8 mouse cellular contexts compared by ENCODE assay signal in the genomic region with DNA sequence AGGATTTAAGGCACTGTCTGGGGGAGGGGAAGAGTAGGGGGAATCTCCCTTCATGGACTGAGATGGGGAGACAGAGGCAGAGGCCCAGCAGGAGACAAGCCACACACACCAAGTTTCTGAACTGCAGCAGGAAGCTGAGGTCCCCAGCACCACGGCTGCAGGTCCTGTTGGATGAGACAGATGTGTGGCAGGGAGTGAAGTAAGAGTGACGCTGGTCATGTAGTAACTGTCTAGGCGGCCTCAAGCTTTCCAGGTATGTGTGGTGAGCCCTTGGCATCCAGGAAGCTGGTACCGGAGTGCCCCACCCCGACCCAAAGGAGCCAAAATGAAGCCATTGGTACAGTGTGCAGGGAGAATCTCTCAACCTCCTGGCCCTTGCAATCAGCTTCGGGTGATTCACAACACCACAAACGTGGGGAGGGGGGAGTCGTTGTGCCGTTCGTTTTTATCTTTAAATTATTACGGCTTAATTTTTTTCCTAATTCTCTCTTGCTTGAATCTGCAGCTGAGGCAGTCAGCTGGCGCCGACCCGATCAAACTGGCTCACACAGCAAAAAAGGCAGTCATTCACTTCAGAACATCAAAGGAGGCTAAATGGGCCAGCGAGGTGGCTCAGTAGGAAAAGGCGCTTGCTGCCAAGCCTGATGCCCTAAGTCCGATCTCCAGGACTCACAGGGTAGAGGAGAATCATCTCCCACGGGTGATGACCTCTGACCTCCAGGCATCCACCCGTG. TPM values are rescaled to one million over a fixed set of nuclear protein-coding genes. Genes with fewer than 3 reads are reported as not detected.
DNase-seq lines count a peak whose midpoint lies in the region; ATAC-seq and TF ChIP-seq lines count a peak whose summit lies in the region.

No protein-coding gene starts in this region.

- H3K4me1 ChIP-seq in kidney, embryonic 15.5 days: peaks cover 58% of the 10 kb centered on the region
- peaks cover 68% of the 10 kb centered on the region for H3K4me1 ChIP-seq in embryonic facial prominence, embryonic 15.5 days
- H3K4me1 ChIP-seq in liver, postnatal 0 days (ENCODE audit: insufficient read depth): peaks cover 15% of the 10 kb centered on the region

- peaks cover 5% of the 10 kb centered on the region; the same call in 1 of the 2 replicates for H3K36me3 ChIP-seq in kidney, embryonic 15.5 days
- H3K36me3 ChIP-seq in embryonic facial prominence, embryonic 15.5 days: peaks cover 23% of the 10 kb centered on the region
- H3K36me3 ChIP-seq in liver, postnatal 0 days (replicated peaks; ENCODE audit: insufficient read depth, low read length): no peaks in the 10 kb centered on the region

- TF ChIP-seq EP300 in liver, postnatal 0 days (IDR thresholded peaks at IDR 0.05; ENCODE audit: low read depth): no peak

- WGBS in kidney, embryonic 15.5 days: 11% methylated on average over 19 of the region's 19 CpGs
- WGBS in embryonic facial prominence, embryonic 15.5 days: 9% methylated on average over 19 of the region's 19 CpGs
- WGBS in liver, postnatal 0 days (ENCODE audit: insufficient replicate concordance): 31% methylated on average over 19 of the region's 19 CpGs

- H3K9me3 ChIP-seq in kidney, embryonic 15.5 days (replicated peaks): no peaks in the 10 kb centered on the region
- H3K9me3 ChIP-seq in embryonic facial prominence, embryonic 15.5 days (replicated peaks): no peaks in the 10 kb centered on the region
- no peaks in the 10 kb centered on the region for H3K9me3 ChIP-seq in liver, postnatal 0 days (ENCODE audit: low read length)

- peak overlapping the region; percentile 19 for H3K4me3 ChIP-seq in kidney, embryonic 15.5 days (replicated peaks)
- H3K4me3 ChIP-seq in embryonic facial prominence, embryonic 15.5 days (replicated peaks): peak overlapping the region; percentile 54
- no peak overlapping the region for H3K4me3 ChIP-seq in liver, postnatal 0 days (ENCODE audit: low read depth, low read length)

- H3K27me3 ChIP-seq in kidney, embryonic 15.5 days: peaks cover 4% of the 10 kb centered on the region; the same call in 1 of the 2 replicates
- no peaks in the 10 kb centered on the region for H3K27me3 ChIP-seq in embryonic facial prominence, embryonic 15.5 days
- no peaks in the 10 kb centered on the region for H3K27me3 ChIP-seq in liver, postnatal 0 days (ENCODE audit: insufficient read depth, low read length)

- TF ChIP-seq POLR2A in brain, embryonic 14.5 days (IDR thresholded peaks at IDR 0.05; ENCODE audit: borderline replicate concordance, extremely low read depth, insufficient read depth, insufficient read length, poor library complexity, severe bottlenecking): no peak

- no peak for ATAC-seq in kidney, embryonic 15.5 days (replicated peaks; ENCODE audit: low FRiP score)
- no peak for ATAC-seq in embryonic facial prominence, embryonic 15.5 days (ENCODE audit: insufficient number of reproducible peaks, low FRiP score, low TSS enrichment, low read depth)
- ATAC-seq in liver, postnatal 0 days: 0 out of 2 replicates have a peak, but pooled peaks have one; percentile 16

- H3K27ac ChIP-seq in kidney, embryonic 15.5 days: peak overlapping the region; percentile 76
- peak overlapping the region; percentile 83 for H3K27ac ChIP-seq in embryonic facial prominence, embryonic 15.5 days (replicated peaks)
- H3K27ac ChIP-seq in liver, postnatal 0 days (ENCODE audit: low read depth): 0 out of 2 replicates have a peak overlapping the region, but pooled peaks have one; percentile 30

- H3K9ac ChIP-seq in kidney, embryonic 15.5 days: no peak overlapping the region
- 0 out of 2 replicates have a peak overlapping the region, but pooled peaks have one; percentile 1 for H3K9ac ChIP-seq in embryonic facial prominence, embryonic 15.5 days
- H3K9ac ChIP-seq in liver, postnatal 0 days (replicated peaks): no peak overlapping the region

- DNase-seq in kidney, postnatal 36 days: no peak
- DNase-seq in brain, embryonic 14.5 days (ENCODE audit: low read depth): peak; percentile 18
- DNase-seq in liver, postnatal 0 days: no peak
- no peak for DNase-seq in retina, embryonic 14.5 days (ENCODE audit: low spot score)
- no peak for DNase-seq in urinary bladder, adult 2 months (ENCODE audit: low spot score)
- no peak for DNase-seq in frontal cortex, postnatal 10 days (ENCODE audit: low spot score in 2 of 2)

- H3K4me2 ChIP-seq in kidney, embryonic 15.5 days: peak overlapping the region; percentile 55
- peak overlapping the region; percentile 64 for H3K4me2 ChIP-seq in embryonic facial prominence, embryonic 15.5 days (replicated peaks)
- H3K4me2 ChIP-seq in liver, postnatal 0 days (ENCODE audit: low read depth, low read length): peak overlapping the region; percentile 18; the same call in 1 of the 2 replicates

- TF ChIP-seq CTCF in brain, embryonic 14.5 days (IDR thresholded peaks at IDR 0.05; ENCODE audit: borderline replicate concordance, extremely low read depth, insufficient read depth, insufficient read length): no peak
- TF ChIP-seq CTCF in liver, postnatal 0 days (IDR thresholded peaks at IDR 0.05; ENCODE audit: low read depth): no peak

RNA-seq across cellular contexts. Expression of a gene that starts 3.0 kb away (rescaled TPM):
- 50.4 and 52.1 TPM in 2 replicates for polyA plus RNA-seq in kidney, embryonic 15.5 days (2015; fragmentation: Nextera tagmentation; extraction: Ambion mirVana)
- 3.6 and 8.1 TPM in 2 replicates for polyA plus RNA-seq in brain, embryonic 14.5 days (2012; rRNA removed)
- 197 and 220 TPM in 2 replicates for polyA plus RNA-seq in embryonic facial prominence, embryonic 15.5 days (2015; fragmentation: Nextera tagmentation; extraction: Ambion mirVana)
- 3.2 and 3.4 TPM in 2 replicates for polyA plus RNA-seq in liver, postnatal 0 days (2015; fragmentation: Nextera tagmentation; extraction: Ambion mirVana)
- 42.0 and 42.1 TPM in 2 replicates for polyA plus RNA-seq in urinary bladder, adult 2 months (2012; rRNA removed)

RNA-seq across cellular contexts. Expression of a gene that starts 24.8 kb away (rescaled TPM):
- polyA plus RNA-seq in kidney, embryonic 15.5 days (2015; fragmentation: Nextera tagmentation; extraction: Ambion mirVana): 104 and 112 TPM in 2 replicates
- 71.7 and 92.1 TPM in 2 replicates for polyA plus RNA-seq in brain, embryonic 14.5 days (2012; rRNA removed)
- 102 and 106 TPM in 2 replicates for polyA plus RNA-seq in embryonic facial prominence, embryonic 15.5 days (2015; fragmentation: Nextera tagmentation; extraction: Ambion mirVana)
- 109 TPM in 2 replicates for polyA plus RNA-seq in liver, postnatal 0 days (2015; fragmentation: Nextera tagmentation; extraction: Ambion mirVana)
- 214 and 229 TPM in 2 replicates for polyA plus RNA-seq in urinary bladder, adult 2 months (2012; rRNA removed)

RNA-seq across cellular contexts. Expression of a gene that starts 25.0 kb away (rescaled TPM):
- polyA plus RNA-seq in kidney, embryonic 15.5 days (2015; fragmentation: Nextera tagmentation; extraction: Ambion mirVana): 57.6 and 59.2 TPM in 2 replicates
- polyA plus RNA-seq in brain, embryonic 14.5 days (2012; rRNA removed): 48.2 and 63.5 TPM in 2 replicates
- polyA plus RNA-seq in embryonic facial prominence, embryonic 15.5 days (2015; fragmentation: Nextera tagmentation; extraction: Ambion mirVana): 47.9 and 48.0 TPM in 2 replicates
- polyA plus RNA-seq in liver, postnatal 0 days (2015; fragmentation: Nextera tagmentation; extraction: Ambion mirVana): 6.9 and 7.9 TPM in 2 replicates
- polyA plus RNA-seq in urinary bladder, adult 2 months (2012; rRNA removed): 17.0 and 22.8 TPM in 2 replicates

RNA-seq across cellular contexts. Expression of a gene that starts 35.1 kb away (rescaled TPM):
- 1.5 and 2.2 TPM in 2 replicates for polyA plus RNA-seq in kidney, embryonic 15.5 days (2015; fragmentation: Nextera tagmentation; extraction: Ambion mirVana)
- 0.88 and 1.3 TPM in 2 replicates for polyA plus RNA-seq in brain, embryonic 14.5 days (2012; rRNA removed)
- 5.3 TPM in 2 replicates for polyA plus RNA-seq in embryonic facial prominence, embryonic 15.5 days (2015; fragmentation: Nextera tagmentation; extraction: Ambion mirVana)
- 18.9 and 21.5 TPM in 2 replicates for polyA plus RNA-seq in liver, postnatal 0 days (2015; fragmentation: Nextera tagmentation; extraction: Ambion mirVana)
- 8.2 and 10.4 TPM in 2 replicates for polyA plus RNA-seq in urinary bladder, adult 2 months (2012; rRNA removed)

Comparison
In these comparisons a context has a peak if more than half of its experiments do, and no peak if none do; other contexts are left out.
1. H3K27ac ChIP-seq: peak in every context shown above with its lines; median percentile 83 in embryonic facial prominence, embryonic 15.5 days; 76 in kidney, embryonic 15.5 days; 30 in liver, postnatal 0 days.